Mouse (Mus musculus): ENCODE measurements around the gene Trip4.
"Not testable (repeated sequence)": the region's sequence is repeated elsewhere in the genome, so short reads cannot be mapped to it uniquely, and the experiment has no call there.

Gene Trip4

DNA sequence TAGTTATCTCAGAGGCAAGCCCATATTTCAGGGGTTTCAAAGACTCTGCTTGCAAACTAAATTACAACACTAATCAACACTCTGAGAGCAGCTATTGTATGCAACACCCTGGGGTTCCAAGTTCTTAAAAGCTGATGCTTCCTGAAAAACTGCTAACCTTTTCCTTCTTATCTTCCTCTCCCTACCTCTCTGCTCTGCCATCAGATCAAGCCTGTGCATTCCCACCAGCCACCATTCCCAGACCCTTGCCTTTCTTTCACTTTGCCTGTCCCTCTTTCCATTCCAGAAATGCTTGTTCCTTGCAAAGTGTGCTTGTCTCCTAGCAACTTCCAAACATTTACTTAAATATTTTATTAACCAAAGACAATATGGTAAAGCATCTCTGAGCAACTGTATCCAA lies 116.7 kb downstream of the Trip4 start:
- DNase-seq = no peak

DNA sequence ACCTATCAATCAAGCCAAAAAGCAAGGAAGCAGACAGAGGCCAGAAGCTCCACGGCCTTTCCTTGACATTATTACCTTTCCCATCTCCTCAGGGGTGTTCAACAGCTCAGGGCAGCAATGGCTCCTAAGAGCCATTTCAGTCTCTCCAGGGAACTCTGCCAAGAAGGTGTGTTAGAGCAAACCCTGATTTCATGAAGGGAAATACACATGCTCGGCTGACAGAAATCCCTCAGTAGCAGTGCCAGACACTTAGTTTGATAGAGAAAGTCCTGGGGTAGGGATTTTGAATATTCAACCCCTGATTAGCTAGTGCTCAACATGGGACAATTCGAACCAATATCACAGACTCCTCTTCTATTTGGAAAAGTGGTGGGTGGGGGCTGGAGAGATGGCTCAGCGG lies 117.5 kb downstream of the Trip4 start:
- DNase-seq = no peak

DNA sequence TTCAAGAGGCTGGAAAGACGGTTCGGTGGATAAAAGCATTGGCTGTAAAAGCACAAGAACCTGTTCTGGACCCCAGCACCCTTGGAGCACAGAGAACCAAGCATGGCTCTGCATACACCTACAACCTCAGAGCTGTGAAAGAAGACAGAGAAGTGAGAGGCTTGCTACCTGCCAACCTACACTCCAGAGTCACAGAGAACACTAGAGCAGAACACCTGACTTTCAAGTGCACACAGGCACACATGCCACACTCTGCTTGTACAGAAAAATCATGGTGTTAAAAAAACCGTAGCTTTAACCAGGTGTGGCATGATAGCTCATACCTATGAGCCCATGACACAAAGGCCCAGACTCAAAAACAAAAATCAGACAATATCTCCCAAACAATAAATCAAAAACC lies 118.8 kb downstream of the Trip4 start:
- no peak for DNase-seq

DNA sequence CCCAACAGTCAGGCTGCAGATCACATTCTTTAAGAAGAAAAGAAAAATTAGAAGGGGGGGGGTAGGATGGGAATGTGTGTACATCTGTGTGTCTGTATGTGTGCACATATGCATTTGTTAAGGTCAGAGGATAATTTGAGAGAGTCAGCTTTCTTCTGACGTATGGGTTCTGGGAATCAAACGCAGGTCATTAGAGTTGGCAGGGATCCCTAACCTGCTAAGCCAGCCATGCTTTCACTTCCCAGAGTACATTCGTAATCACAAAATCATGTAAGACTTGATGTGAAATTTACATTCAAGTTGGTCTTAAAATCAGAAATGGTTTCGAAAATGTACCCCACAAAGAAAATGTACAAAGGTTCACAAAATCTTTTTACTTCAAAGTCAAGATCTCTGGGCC lies 120.0 kb downstream of the Trip4 start:
- no peak for DNase-seq

DNA sequence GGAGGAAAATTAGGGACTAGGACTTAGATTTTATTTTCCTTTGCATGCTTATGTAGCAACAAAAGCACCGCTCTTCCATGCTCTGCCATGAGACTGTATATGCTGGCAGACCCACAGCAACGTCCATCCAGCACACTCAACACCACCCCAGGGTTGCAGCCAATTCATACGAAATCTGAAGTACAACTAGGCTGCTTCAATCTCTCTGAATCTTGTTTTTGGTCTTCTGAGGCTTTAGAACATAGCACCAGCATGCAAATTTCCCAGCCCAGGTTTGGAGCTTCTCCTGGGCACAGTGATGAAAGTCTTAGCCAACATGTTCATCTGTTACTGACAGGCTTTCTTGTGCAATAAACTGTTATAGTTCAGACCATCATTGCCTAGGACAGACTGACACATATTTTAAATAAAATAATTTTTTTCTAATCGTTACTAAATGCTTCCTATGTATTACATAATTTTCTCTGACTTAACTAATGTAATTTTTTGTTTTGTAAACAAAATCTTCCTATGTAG lies 120.7 kb downstream of the Trip4 start:
- DNase-seq = no peak

DNA sequence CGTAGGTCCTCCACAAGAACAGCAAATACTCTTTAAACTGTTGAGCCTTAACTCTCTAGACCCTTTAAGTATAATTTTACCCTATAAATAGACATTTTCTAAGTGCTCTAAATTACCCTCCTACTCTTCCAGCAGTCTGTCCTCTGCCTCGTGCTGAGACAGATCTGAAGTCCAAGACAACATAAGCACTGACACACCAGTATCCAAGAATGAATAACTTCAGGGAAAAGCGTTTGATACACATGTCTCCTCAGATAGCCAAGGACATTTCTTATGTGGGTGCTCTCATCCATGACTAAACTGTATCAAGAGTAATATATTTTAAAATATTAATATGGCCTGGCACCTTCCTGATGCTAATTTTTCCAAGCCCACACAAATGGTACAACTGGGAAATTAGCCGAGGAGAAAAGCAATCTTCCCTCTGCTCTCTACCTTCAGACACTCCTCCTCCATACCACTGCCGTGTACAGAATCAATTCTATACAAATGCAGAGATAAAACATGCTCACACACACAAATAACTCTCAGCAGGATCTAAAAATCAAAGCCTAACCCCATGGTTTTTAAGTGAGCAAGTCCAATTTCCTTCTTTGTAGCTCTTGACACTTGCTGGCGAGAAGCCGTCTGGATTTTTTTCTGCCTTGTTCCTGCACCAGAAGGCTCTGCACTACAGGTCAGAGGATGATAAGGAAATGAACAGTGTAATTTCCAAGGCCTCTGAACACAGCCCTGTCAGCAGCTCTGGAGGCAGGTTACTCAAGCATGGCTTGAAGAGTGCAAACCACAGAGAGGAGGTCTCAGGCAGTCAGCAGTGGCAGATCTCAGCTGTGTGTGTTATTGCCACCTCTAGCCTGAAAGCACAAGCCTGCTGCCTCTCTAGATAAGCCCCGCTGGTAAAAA lies 121.5 kb downstream of the Trip4 start:
- peak; percentile 71 to 72 for DNase-seq

DNA sequence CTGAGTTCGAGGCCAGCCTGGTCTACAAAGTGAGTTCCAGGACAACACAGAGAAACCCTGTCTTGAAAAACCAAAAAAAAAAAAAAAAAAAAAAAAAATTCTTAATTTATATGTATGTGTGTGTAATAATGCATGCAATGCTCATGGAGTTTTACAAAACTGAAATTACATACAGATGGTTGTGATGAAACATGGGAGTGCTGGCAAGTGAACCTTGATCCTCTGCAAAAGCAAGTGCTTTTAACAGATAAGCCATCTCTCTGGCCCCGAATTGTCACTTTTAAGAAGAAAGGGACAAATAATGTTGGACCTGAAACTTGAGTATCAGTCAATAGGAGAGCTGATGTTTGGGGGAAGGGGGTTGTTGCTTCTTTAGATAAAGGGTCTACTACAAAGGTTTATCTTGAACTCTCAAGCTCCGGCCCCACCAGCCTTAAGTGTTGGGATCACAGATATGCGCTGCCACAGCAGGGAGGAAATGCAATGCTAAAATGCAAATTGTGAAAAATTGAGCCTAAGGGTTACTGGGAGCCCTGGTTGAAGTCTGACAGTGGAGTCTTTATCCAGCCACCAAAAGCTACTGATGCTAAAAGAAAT lies 122.7 kb downstream of the Trip4 start:
- DNase-seq = no peak

DNA sequence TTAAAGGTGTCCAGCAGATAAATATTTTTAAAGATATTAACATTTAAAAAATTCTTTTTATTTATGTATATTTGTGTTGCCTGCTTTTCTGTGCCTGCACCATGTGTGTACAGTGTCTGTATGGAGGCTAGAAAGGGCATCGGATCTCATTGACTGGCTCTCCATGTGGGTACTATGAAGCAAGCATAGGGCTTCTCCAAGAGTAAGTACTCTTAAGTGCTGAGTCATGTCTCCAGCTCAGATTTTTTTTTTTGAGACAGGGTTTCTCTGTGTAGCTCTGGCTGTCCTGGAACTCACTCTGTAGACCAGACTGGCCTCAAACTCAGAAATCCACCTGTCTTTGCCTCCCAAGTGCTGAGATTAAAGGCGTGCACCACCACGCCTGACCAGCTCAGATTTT lies 129.0 kb downstream of the Trip4 start:
- not testable (repeated sequence) for DNase-seq
